Mouse (Mus musculus) limb, embryonic 12.5 days (tissue): ENCODE measurements around the gene Anxa7. TPM values are rescaled to one million over a fixed set of nuclear protein-coding genes. Genes with fewer than 3 reads are reported as not detected.

Experiments
- ATAC-seq: fragments of 200-750 bp; cut with Nextera tagmentation; 2 replicates; pipeline ENCODE4 v1.8.0; 2017; ENCODE audit warnings: low read depth, moderate TSS enrichment; ENCODE audit not compliant: insufficient number of reproducible peaks, insufficient read depth, low FRiP score, low TSS enrichment
- H3K27ac ChIP-seq: fragments of 300-500 bp; sonication (generic); 2 replicates; pipeline ENCODE4 v1.5.1; 2016; ENCODE audit warnings: mild to moderate bottlenecking, moderate library complexity
- H3K27me3 ChIP-seq: fragments of 300-500 bp; sonication (generic); 2 replicates; pipeline ENCODE4 v1.6.1; 2016; ENCODE audit warnings: mild to moderate bottlenecking, moderate library complexity
- H3K36me3 ChIP-seq: fragments of 300-500 bp; sonication (generic); 2 replicates; pipeline ENCODE4 v1.6.1; 2016; ENCODE audit warnings: mild to moderate bottlenecking, moderate library complexity
- H3K4me1 ChIP-seq: fragments of 300-500 bp; sonication (generic); replicated peaks from 2 replicates; pipeline ENCODE4 v1.6.1; 2016
- H3K4me2 ChIP-seq: fragments of 300-500 bp; sonication (generic); 2 replicates; pipeline ENCODE4 v1.6.1; 2016; ENCODE audit warnings: mild to moderate bottlenecking, moderate library complexity
- H3K4me3 ChIP-seq: fragments of 300-500 bp; sonication (generic); replicated peaks from 2 replicates; pipeline ENCODE4 v1.5.1; 2016; ENCODE audit warnings: mild to moderate bottlenecking
- H3K9ac ChIP-seq: fragments of 300-500 bp; sonication (generic); replicated peaks from 2 replicates; pipeline ENCODE4 v1.6.1; 2016; ENCODE audit warnings: mild to moderate bottlenecking, moderate library complexity
- H3K9me3 ChIP-seq: fragments of 300-500 bp; sonication (generic); 2 replicates; pipeline ENCODE4 v1.6.1; 2016; ENCODE audit warnings: mild to moderate bottlenecking, moderate library complexity
- WGBS: fragments of 180-500 bp; shearing (Covaris S2); methylation state at CpG from one replicate; pipeline ENCODE4 v1.1.7; 2016; 5-methylcytosine and 5-hydroxymethylcytosine counted together
- polyA plus RNA-seq: library from polyadenylated mRNA; unstranded; fragments of >200 nt; fragmentation: Nextera tagmentation; extraction: Ambion mirVana; gene quantifications from 2 replicates; pipeline ENCODE4 v1.2.1, GENCODE M21; 2016

Gene Anxa7
- 27.2 and 29.3 TPM in 2 replicates for polyA plus RNA-seq

DNA sequence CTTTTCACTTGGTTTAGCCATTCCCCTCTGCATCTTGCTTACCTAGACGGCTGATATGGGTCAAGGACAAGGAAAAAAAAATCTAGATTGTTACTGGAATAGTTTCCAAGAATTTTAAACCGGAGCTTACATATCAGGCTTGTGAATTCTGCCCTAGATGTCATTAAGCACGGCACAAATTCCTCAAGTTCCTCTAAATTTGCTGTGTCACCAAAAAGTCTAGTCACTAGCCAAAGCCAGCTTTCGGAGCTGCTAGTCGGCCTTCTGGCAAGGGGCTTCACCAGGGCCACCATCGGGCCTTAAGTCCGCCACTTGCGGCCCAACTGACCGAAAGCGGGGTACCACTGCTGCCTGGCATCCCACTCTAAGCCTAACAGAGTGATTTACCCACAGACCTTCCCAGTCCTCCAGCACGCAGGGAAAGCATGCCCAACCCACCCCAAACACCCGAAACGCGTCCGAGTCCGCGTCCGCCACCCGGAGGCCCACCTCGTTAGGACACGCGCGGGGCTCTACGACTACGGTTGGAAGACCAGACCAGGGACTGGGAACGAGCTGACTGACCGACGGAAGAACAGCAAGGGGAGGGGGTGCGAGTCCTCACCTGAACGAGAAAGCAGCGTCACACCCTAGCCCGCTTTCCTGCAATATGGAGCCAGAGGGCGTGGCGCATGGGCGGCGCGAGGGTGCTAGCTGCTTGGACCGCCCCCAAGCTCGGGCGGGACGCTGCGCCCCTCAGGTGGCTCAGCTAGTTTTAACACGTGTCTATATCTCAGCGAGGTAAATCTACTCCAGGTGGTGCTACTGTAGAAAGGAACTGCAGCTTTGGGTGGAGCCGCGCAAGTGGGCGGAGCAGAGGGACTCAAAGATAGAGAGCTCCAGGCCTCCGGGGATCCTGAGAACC lies at the start of gene Anxa7:
Gene Anxa7 (minus strand): TSS at position 843 of the 904 bp plus-strand sequence.
- Histone ChIP-seq H3K4me1 (peaks cover 23% of the 10 kb centered on the region), H3K27ac (peak within 1 kb of the TSS; percentile 62; the same call in 1 of the 2 replicates), H3K4me2 (peak within 1 kb of the TSS; percentile 65), H3K4me3 (peak within 1 kb of the TSS; percentile 65), H3K9me3 (no peaks in the 10 kb centered on the region), H3K36me3 (peaks cover 20% of the 10 kb centered on the region; the same call in 1 of the 2 replicates), H3K27me3 (no peaks in the 10 kb centered on the region), H3K9ac (peak within 1 kb of the TSS; percentile 66)
- WGBS = under 1% methylated on average over 48 of the region's 48 CpGs
- peak; percentile 84 for ATAC-seq

- no peak overlapping the region for H3K27ac ChIP-seq
- H3K4me1 ChIP-seq = no peaks in the 10 kb centered on the region
- H3K36me3 ChIP-seq = 0 out of 2 replicates have a peak, but pooled peaks cover under 1% of the 10 kb centered on the region
- no peaks in the 10 kb centered on the region for H3K9me3 ChIP-seq
- 93% methylated on average over 4 of the region's 4 CpGs for WGBS
- H3K27me3 ChIP-seq = no peaks in the 10 kb centered on the region
- no peak overlapping the region for H3K4me2 ChIP-seq
- ATAC-seq = no peak
- no peak overlapping the region for H3K4me3 ChIP-seq
- no peak overlapping the region for H3K9ac ChIP-seq
Measured at GRCm38 (mm10) chr14:20529643-20530042, 49.7 kb upstream of the Anxa7 start.

GRCm38 (mm10) chr14:20520179-20520578 lies 40.2 kb upstream of the Anxa7 start:
- Histone ChIP-seq H3K27ac (no peak overlapping the region), H3K9ac (no peak overlapping the region), H3K4me2 (no peak overlapping the region), H3K27me3 (no peaks in the 10 kb centered on the region), H3K9me3 (no peaks in the 10 kb centered on the region), H3K36me3 (peaks cover 53% of the 10 kb centered on the region), H3K4me3 (no peak overlapping the region), H3K4me1 (no peaks in the 10 kb centered on the region)
- no peak for ATAC-seq
- WGBS = 95% methylated on average over 2 of the region's 2 CpGs

DNA sequence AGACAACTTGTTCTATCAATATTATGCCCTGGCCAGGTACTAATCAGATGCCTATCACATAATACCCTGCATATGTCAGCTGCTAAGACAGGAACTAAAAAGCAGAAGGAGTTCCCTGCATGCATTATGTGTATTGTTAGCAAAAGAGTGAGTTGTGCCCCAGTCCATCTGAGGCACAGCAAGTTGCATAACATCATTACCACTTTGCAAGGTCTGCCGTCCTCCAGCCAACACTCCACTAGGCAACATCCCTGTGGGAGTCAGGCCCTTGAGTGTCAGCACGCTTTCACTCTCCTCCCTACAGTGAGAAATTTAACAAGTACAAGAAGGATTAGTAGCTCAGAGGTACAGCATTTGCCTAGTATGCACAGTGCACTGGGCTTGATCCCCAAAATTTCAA lies 28.5 kb upstream of the Anxa7 start:
- no peaks in the 10 kb centered on the region for H3K9me3 ChIP-seq
- no peak for ATAC-seq
- H3K27me3 ChIP-seq = no peaks in the 10 kb centered on the region
- no peak overlapping the region for H3K4me2 ChIP-seq
- no peak overlapping the region for H3K27ac ChIP-seq
- H3K4me1 ChIP-seq = no peaks in the 10 kb centered on the region
- no peak overlapping the region for H3K4me3 ChIP-seq
- H3K9ac ChIP-seq = no peak overlapping the region
- 72% methylated on average over 2 of the region's 2 CpGs for WGBS
- peaks cover 33% of the 10 kb centered on the region for H3K36me3 ChIP-seq

DNA sequence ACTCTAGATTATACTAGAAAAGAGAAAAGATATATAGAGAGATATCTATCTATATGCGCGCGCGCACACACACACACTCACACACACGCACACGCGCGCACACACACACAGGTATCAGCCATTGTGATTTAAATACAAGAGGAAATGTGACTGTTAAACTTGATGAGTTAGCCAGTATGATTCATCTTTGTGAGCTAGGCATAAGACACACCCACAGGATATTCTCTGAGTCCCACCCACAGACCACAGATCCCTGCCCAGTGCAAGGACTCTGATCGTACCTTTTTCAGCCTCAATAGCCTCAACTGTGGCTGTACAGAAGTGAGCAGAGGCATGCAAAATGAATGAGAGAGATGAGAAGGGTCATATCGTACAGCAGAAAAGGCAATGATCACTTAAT lies 23.0 kb upstream of the Anxa7 start:
- H3K9ac ChIP-seq = no peak overlapping the region
- no peak overlapping the region for H3K4me2 ChIP-seq
- ATAC-seq = no peak
- no peaks in the 10 kb centered on the region for H3K9me3 ChIP-seq
- H3K4me3 ChIP-seq = no peak overlapping the region
- H3K36me3 ChIP-seq = peaks cover 37% of the 10 kb centered on the region
- 96% methylated on average over 10 of the region's 10 CpGs for WGBS
- H3K27me3 ChIP-seq = no peaks in the 10 kb centered on the region
- H3K4me1 ChIP-seq = no peaks in the 10 kb centered on the region
- no peak overlapping the region for H3K27ac ChIP-seq

DNA sequence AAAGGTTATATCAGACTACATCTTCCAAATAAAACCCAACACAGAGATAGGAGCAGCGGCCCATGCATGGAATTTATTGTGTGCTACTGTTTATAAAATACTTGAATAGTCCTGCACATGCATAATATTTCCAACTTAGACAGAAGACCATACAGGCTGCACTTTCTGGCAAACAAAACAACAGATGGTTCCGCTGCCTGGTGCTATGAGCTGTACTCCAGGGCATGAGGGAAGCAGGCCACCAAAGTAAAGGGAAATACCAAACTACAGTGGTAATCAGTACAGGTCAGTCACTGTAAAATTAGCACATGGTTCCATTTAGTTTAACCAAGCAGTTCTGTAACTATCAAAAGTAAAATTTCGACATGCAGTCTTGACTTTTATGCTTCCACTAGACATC lies 20.0 kb upstream of the Anxa7 start:
- Histone ChIP-seq H3K27me3 (no peaks in the 10 kb centered on the region), H3K9me3 (no peaks in the 10 kb centered on the region), H3K4me3 (no peak overlapping the region), H3K9ac (no peak overlapping the region), H3K4me1 (no peaks in the 10 kb centered on the region), H3K4me2 (no peak overlapping the region), H3K27ac (no peak overlapping the region), H3K36me3 (peaks cover 51% of the 10 kb centered on the region)
- no peak for ATAC-seq
- WGBS = 88% methylated on average over 3 of the region's 3 CpGs

DNA sequence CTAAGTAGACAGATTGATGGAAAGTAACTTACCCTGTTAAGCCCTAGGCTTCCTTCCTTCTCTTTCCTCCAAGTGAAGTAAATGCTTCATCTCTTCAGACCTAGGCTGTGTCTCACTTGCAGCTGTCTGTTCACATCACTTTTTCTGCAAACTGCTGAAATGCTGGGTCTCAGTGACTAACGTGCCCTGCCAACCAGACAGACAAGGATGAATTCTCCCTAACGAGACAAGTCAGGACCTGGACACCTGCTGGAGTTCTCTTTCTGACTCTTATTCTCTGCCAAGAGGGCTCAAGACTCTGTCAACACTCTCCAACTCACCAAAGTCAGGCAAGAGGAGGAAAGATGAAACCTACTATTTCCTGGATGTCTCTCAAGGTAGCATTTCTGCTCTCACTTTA lies 16.7 kb upstream of the Anxa7 start, which contains the start of gene Mss51:
Gene Mss51 (minus strand): TSS at position 299 of the 400 bp plus-strand sequence.
- H3K27me3 ChIP-seq = no peaks in the 10 kb centered on the region
- no peak within 1 kb of the TSS for H3K9ac ChIP-seq
- no peaks in the 10 kb centered on the region for H3K9me3 ChIP-seq
- no peak within 1 kb of the TSS for H3K4me2 ChIP-seq
- H3K4me3 ChIP-seq = no peak within 1 kb of the TSS
- peaks cover 51% of the 10 kb centered on the region for H3K36me3 ChIP-seq
- WGBS = 68% methylated on average over 2 of the region's 2 CpGs
- no peak within 1 kb of the TSS for H3K27ac ChIP-seq
- ATAC-seq = no peak
- no peaks in the 10 kb centered on the region; the same call in 1 of the 2 replicates for H3K4me1 ChIP-seq

GRCm38 (mm10) chr14:20486031-20486430 lies 6.1 kb upstream of the Anxa7 start:
- Histone ChIP-seq H3K27me3 (no peaks in the 10 kb centered on the region), H3K9ac (no peak overlapping the region), H3K27ac (no peak overlapping the region), H3K4me1 (no peaks in the 10 kb centered on the region), H3K36me3 (peaks cover 60% of the 10 kb centered on the region), H3K9me3 (no peaks in the 10 kb centered on the region), H3K4me2 (no peak overlapping the region), H3K4me3 (no peak overlapping the region)
- no peak for ATAC-seq
- 97% methylated on average over 5 of the region's 5 CpGs for WGBS

GRCm38 (mm10) chr14:20482051-20482751 lies 2.3 kb upstream of the Anxa7 start:
- ATAC-seq = no peak
- H3K4me3 ChIP-seq = no peak overlapping the region
- H3K4me2 ChIP-seq = no peak overlapping the region
- peaks cover 17% of the 10 kb centered on the region for H3K4me1 ChIP-seq
- 87% methylated on average over 7 of the region's 7 CpGs for WGBS
- no peak overlapping the region for H3K9ac ChIP-seq
- no peaks in the 10 kb centered on the region for H3K9me3 ChIP-seq
- no peak overlapping the region for H3K27ac ChIP-seq
- no peaks in the 10 kb centered on the region for H3K27me3 ChIP-seq
- H3K36me3 ChIP-seq = peaks cover 38% of the 10 kb centered on the region

DNA sequence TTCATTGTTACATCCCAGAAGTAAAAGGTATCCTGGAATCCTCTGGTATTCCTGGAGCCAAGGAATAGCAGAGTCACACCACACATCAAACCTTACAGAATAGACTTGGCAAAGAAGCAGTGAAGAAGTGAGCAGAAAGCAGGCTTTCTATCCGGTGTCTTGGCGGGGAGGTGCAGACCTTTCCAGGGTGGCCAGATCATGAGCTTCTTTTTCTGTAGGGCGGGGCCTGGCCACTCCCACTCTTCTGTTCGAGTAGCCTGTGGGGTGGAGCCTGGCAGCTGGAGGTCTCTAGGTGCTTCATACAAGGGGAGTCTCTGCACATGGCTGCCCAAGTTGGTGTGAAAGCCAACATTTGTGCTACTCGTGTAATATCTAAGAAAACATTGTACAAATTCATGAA lies 1.3 kb upstream of the Anxa7 start:
- 30% methylated on average over 5 of the region's 5 CpGs for whole genome bisulfite sequencing

DNA sequence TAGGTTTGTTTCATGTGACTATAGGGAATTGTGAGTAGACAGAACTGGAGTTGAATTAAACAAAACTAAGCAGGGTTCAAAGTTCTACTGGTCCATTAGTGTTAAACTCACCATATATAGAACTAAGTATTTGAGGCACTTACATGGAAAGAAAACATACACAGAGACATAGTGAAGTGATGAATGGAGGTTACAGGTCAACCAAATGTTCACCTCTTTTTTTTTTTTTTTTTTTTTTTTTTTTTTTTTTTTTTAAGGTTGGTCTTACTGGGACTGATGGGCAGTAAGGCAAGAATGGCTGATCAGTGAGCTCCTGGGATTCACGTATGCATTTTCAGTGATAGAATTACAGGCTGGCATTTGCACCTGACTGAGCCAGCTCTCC lies 254 bp upstream of the Anxa7 start:
- ATAC-seq = no peak
- WGBS = 50% methylated on average over 1 of the region's 1 CpGs
- Histone ChIP-seq H3K9ac (peak overlapping the region; percentile 66), H3K36me3 (peaks cover 26% of the 10 kb centered on the region), H3K4me1 (peaks cover 23% of the 10 kb centered on the region), H3K9me3 (no peaks in the 10 kb centered on the region), H3K4me3 (peak overlapping the region; percentile 65), H3K27ac (0 out of 2 replicates have a peak overlapping the region, but pooled peaks have one; percentile 62), H3K27me3 (no peaks in the 10 kb centered on the region), H3K4me2 (peak overlapping the region; percentile 65)

More for the DNA sequence above, 1.3 kb upstream of the Anxa7 start:
- peaks cover 30% of the 10 kb centered on the region for H3K36me3 ChIP-seq
- no peak for ATAC-seq
- no peak overlapping the region for H3K9ac ChIP-seq
- no peaks in the 10 kb centered on the region for H3K27me3 ChIP-seq
- H3K4me3 ChIP-seq = no peak overlapping the region
- no peak overlapping the region for H3K27ac ChIP-seq
- peaks cover 23% of the 10 kb centered on the region for H3K4me1 ChIP-seq
- H3K9me3 ChIP-seq = no peaks in the 10 kb centered on the region
- H3K4me2 ChIP-seq = no peak overlapping the region
